Mouse (Mus musculus): ENCODE measurements around the gene Six2.

The Six2 gene

GRCm38 (mm10) chr17:85661521-85661920 lies 26.6 kb downstream of the Six2 start:
- no peak for DNase-seq (ENCODE audit: low spot score in 2 of 2)

GRCm38 (mm10) chr17:85660016-85660415 lies 28.1 kb downstream of the Six2 start:
- no peak for DNase-seq (ENCODE audit: low spot score in 2 of 2)

GRCm38 (mm10) chr17:85645718-85646665 lies 42.1 kb downstream of the Six2 start:
- DNase-seq (ENCODE audit: low spot score in 2 of 2) = peak in 1 of 2 experiments; percentile 30

GRCm38 (mm10) chr17:85645312-85645711 lies 42.8 kb downstream of the Six2 start:
- no peak for DNase-seq (ENCODE audit: low spot score in 2 of 2)

GRCm38 (mm10) chr17:85637876-85638275 lies 50.2 kb downstream of the Six2 start:
- no peak for DNase-seq (ENCODE audit: low spot score in 2 of 2)

Data from urinary bladder, postnatal 36 days (tissue).